Mouse (Mus musculus): ENCODE measurements at regions not wholly inside any gene's neighbourhood (a gene's known extent, or its start where the extent isn't known, plus 50 kb on each side); places are given as distances from the start of the nearest gene placed in this dataset.

- no peak for DNase-seq
Measured at GRCm38 (mm10) chr12:25325901-25326300, 229.0 kb upstream of the Id2 start.

DNA sequence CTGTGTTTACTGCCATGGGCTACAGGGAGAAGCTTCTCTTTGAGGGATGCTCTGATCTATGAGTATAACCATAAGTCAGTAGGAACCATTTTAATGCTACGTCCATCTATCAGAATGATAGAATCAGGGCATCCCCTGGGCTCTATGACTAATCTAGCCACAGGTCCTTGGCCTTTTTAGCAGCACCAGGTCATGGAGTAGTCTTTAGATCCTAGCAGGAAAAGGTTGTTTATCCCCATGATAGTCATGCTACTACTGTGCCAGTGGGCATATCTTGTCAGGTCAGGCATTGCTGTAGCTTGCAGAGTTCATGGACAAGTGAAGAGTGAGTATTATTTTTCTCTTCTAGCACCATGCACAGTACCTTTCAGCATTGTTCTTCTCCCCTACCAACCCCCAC lies 226.2 kb upstream of the Id2 start:
- DNase-seq: no peak

GRCm38 (mm10) chr12:25320262-25320767 lies 223.4 kb upstream of the Id2 start:
- no peak for DNase-seq

DNA sequence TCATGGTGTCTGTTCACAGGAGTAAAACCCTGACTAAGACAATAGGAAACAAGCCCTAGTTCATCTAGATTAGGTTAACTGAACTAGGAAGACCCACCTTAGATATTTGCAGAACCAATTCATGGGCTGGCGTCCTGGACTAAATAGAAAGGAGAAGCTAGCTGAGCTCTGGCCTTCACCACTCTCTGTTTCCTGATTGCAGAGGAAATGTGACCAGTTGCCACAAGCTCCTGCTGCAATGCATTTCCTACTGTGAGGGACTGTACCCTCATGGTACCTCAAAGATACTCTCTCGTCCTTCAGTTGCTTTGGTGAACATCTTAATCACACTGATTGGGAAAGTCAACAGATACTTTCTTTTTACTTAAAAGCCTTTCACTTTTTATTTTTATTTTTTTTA lies 222.9 kb upstream of the Id2 start:
- DNase-seq: no peak

- DNase-seq: no peak
Measured at GRCm38 (mm10) chr12:25318072-25318671, 221.2 kb upstream of the Id2 start.

DNA sequence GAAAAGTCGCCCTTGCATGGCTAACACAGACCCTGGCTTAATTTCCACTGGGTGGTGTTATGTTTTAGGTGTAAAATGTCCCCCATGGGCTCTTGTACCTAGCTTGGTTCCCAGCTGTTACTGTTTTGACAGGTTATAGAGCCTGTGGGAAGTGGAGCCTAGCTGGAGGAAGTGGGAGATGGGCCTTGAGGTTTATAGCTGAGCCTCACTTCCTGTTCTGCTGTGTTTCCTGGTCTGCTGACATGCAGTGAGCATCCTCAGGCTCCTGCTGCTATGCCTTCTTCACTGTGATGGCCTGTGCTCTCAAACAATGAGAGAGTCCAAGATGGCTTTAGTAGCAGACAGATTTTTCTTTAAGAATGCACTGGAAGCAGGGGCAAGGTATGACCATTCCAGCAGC lies 219.0 kb upstream of the Id2 start:
- DNase-seq: no peak

- no peak for DNase-seq
Measured at GRCm38 (mm10) chr12:25313212-25313611, 216.3 kb upstream of the Id2 start.

DNA sequence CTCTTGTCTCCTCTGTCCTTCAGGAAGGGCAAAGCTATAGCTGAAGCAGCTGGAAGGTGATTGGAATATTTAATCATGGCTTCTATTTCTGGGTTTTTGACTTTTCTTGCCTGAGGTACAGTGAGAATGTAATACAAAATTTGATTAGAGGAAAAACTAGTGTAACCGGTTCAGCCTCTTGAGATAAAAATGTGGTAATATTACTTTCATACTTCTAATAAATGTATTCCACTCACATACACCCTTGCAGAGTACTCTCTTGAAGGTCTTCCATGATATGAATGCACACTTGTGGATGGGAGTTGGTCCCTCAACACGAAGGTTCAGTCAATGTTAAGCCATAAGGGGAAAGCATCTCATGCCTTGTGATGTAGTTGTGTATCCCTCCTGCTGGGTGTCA lies 215.4 kb upstream of the Id2 start:
- DNase-seq: no peak

- no peak for DNase-seq
Measured at GRCm38 (mm10) chr12:25311728-25312127, 214.8 kb upstream of the Id2 start.

DNA sequence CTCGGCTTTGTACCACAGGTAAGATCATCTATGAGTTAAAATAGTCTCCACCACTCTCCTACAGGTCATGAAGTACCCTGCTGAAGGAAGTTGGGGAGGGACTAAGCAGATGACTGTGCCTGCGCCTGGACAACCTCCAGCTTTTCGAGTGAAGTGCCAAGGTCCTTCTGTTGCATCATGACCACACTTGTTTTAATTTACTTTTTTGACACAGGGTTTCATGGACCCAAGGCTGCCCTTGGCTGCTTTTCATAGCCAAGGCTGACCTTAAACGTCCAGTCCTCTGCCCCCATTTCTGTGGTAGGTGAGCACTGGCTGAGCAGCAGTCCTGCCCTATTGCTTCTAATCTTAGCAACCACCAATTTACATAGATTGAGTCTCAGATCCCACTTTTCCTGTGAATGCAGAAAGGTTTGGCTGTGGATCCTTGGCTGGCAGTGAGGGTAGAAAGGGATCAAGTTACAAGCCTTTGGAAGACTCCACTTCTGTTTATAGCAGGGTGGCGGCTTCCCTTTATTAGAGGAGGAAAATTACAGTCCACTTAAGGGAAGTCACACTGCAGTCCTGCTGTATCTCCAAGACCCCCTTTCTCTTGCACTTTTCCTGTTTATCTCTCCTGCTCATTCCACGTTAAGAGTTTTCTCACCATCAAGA lies 213.5 kb upstream of the Id2 start:
- DNase-seq: no peak

- no peak for DNase-seq
Measured at GRCm38 (mm10) chr12:25309234-25309633, 212.3 kb upstream of the Id2 start.

DNA sequence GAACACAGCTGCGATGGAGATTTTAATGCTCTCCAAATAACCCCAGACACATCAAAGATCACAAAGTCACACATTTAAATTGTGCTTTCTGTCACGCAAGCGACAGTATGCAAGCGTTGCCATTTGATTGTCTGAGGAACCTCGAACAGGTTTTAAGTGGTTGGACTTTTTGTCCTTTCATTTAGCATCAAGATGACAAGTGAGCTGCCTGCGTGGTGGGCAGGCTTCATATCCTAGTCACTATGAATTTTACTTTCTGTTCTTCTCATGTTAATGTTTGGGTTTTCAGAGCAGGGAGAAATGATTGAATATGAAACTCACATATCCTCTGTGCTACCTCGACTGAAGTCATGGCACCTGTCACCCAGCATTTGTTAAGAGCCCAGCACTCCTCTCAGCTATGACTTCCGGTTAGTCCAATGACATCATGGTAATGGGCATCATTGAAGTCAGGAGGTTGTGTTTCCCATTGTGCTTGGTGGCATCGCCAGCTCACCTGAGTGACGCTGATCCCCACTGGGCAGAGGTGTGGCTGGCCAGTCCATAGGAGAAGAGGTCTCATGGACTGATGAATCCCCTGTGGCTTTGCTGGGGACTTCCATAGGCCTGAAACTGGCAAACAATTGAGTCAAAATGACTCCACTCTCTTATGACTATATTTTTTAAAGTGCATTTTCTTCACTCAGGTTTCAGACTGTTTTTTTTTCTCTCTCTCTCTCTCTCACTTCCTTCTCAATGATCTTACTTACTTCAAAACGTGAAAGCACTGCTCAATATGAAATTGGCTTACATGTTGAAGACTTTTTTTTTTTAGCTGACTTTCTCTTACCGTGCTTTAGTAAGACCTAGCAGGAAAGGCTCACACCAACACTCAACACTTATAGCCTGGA lies 209.1 kb upstream of the Id2 start:
- DNase-seq: no peak

GRCm38 (mm10) chr12:25304820-25305511 lies 208.0 kb upstream of the Id2 start:
- no peak for DNase-seq

- DNase-seq: no peak
Measured at GRCm38 (mm10) chr12:25303500-25304050, 206.6 kb upstream of the Id2 start.

DNA sequence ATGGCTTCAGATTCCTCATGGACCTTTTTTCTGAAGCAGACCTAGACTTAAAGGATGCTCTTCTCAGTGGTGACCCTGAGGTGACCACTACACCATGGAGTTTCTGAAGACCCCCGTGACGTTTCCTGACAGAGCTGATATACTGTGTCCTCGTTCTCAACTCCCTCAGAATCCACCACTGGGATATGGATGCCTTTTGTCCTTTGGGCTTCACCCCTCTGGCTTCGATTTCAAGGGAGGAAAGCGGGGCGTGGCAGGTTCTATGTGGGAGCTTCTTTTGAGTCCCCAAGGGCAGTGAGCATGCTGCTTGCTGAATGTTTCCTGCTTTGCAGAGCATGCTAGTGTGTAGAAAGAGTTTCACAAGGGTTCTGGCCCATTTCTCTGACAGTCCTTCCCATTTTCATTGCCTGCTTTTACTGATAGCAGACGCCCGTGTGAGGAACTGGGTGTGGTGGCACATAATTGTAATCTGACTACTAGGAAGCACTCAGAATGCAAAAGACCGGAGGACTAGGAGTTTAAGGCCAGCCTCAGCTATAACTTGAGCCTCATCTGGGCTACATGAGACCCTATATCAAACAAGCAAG lies 204.0 kb upstream of the Id2 start:
- DNase-seq: peak; percentile 44 to 47

DNA sequence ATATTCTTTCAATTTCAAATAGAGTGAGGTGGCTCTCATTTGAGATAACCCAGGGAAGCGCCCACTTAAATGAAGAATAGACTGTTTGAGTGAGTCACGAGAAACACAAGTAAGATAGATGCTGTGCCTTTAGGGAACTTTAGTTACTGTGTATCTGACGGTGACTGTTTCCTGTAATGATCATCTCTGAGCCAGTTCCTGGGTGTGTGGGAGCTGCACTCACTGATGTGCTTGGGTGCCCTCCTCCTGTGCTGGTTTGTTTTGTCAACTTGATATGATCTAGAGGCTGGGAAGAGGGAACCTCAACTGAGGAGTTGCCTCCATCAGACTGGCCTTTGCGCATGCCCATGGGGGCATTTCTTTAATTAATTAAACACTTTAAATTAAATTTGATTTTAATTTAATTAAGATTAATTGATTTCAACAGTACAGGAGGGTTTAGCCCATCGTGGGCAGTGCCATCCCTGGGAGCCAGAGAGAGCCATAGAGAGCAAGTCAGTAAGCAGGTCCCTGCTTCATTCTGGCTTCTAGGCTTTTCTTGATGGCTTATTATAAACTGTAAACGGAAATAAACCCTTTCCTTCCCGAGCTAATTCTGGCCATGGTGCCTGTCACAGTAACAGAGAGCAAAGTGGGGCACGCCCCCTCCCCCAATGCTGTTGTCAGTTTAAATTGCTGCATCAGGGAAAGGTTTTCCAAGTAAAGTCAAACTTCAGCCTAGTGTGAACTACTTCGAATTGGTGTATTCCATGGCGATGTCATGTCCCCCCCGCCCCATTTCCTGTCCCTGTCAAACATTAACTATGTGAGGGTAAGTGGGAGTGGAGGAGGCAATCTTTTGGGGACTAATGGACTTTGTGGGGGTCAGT lies 202.9 kb upstream of the Id2 start:
- DNase-seq: peak; percentile 50 to 54

GRCm38 (mm10) chr12:25298766-25299165 lies 201.8 kb upstream of the Id2 start:
- DNase-seq: no peak

- DNase-seq: no peak
Measured at GRCm38 (mm10) chr12:25297960-25298359, 201.0 kb upstream of the Id2 start.

DNA sequence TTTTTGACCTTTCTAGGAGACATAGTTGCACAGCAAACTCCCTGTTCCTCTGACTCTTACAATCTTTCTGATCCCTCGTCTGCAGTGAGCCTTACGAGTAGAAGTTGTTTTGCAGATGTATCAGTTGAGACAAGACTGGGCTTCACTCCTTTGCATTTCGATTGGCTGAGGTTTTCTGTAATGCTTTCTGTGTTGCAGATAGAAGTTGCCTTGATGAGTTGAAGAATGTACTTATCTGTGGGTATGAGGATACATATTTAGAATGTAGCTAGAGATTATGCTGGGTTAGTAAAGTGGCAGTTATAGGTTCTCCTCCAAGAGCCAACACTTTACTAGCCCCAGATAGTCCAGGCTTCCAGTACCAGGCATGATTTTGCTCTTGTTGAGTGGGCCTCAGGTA lies 199.7 kb upstream of the Id2 start:
- DNase-seq: no peak

DNA sequence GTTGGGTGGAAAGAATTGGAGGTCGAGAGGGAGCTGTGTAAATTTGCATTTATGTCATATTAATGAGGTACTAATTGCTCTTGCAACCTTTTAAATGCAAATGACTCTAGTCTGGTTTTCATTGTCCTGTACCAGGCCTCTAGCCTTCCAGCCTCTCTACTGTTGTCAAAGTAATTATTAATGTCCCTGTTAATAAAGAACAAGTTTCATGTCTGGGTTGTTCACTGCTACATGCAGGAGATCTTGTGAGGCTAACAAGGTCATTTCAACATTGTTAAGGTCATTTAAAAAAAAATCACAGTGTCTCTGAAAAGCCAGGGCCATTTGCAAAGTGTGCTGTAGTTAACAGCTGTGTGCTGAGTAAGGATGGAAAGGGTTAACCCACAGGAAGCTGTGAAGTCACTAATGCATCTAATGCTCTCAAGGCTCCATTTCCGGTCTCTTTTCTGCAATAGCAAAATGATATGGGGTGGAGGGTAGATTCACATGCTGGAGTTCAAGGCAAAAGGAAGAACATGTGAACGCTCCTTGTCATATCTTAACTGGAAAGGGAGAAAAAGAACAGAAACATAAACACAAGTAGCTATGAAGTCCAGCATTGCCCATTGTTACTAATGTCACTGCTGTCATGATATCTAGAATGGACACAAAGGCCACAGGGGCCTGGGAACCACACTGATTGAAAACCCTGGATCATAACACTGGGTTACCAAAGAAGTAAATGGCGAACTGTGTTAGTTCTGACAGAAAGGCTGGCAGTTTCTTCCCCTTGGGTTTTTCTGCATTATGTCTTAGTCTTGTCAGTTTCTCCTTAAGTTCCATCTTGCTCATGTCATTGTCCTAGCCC lies 197.5 kb upstream of the Id2 start:
- no peak for DNase-seq
